Mouse (Mus musculus) CH12.LX (cell line): ENCODE measurements around the gene Tmprss6. TPM values are rescaled to one million over a fixed set of nuclear protein-coding genes. Genes with fewer than 3 reads are reported as not detected.

Experiments used
- DNase-seq: peaks from one replicate; pipeline ENCODE4 v3.0.0-alpha.2; 2013; ENCODE audit errors: extremely low read depth
- H3K27ac ChIP-seq: 2 replicates; pipeline ENCODE4 v1.5.1; 2012; ENCODE audit warnings: low read depth, mild to moderate bottlenecking, control low read depth, moderate library complexity; ENCODE audit not compliant: insufficient read depth
- H3K27me3 ChIP-seq: replicated peaks from 2 replicates; pipeline ENCODE3; 2012; ENCODE audit warnings: inconsistent platforms
- H3K36me3 ChIP-seq, 2 experiments: replicated peaks in 1 of 2; 2 replicates each; pipeline versions ENCODE3 to v1.6.1; 2012; ENCODE audit warnings: inconsistent platforms in 1 of 2, low read length in 1 of 2, mild to moderate bottlenecking in 1 of 2, mixed read lengths in 1 of 2, moderate library complexity in 1 of 2; ENCODE audit not compliant: control insufficient read depth in 1 of 2, insufficient read depth in 1 of 2
- H3K4me1 ChIP-seq, 2 experiments: 2 replicates each; pipeline ENCODE4 v1.6.1; 2012; ENCODE audit warnings: inconsistent platforms in 1 of 2, moderate library complexity in 1 of 2; ENCODE audit not compliant: insufficient read depth in 2 of 2, control insufficient read depth in 1 of 2
- H3K4me2 ChIP-seq: 2 replicates; pipeline ENCODE4 v1.6.1; 2012; ENCODE audit warnings: low read depth, mild to moderate bottlenecking, control low read depth; ENCODE audit not compliant: poor library complexity, insufficient read depth, severe bottlenecking
- H3K4me3 ChIP-seq, 3 experiments: fragments of 150-350 bp in 1 of 3; sonication (generic) in 1 of 3; replicated peaks in 1 of 3; 2 replicates each; pipeline versions ENCODE3 to v1.5.1; 2011 to 2012; ENCODE audit warnings: low read depth in 2 of 3, low read length in 2 of 3, mild to moderate bottlenecking in 2 of 3, moderate library complexity in 2 of 3, control low read depth in 1 of 3, improper control_type of control experiment in 1 of 3, inconsistent platforms in 1 of 3, mixed read lengths in 1 of 3; ENCODE audit not compliant: poor library complexity in 1 of 3
- H3K79me2 ChIP-seq: replicated peaks from 2 replicates; pipeline ENCODE4 v1.6.1; 2012; ENCODE audit warnings: mild to moderate bottlenecking, moderate library complexity; ENCODE audit not compliant: control insufficient read depth, poor library complexity, insufficient read depth, severe bottlenecking; ENCODE audit errors: extremely low read depth
- H3K9ac ChIP-seq: 2 replicates; pipeline ENCODE4 v1.6.1; 2012; ENCODE audit warnings: low read depth, mild to moderate bottlenecking, control low read depth, moderate library complexity; ENCODE audit not compliant: insufficient read depth
- H3K9me3 ChIP-seq: replicated peaks from 2 replicates; pipeline ENCODE3; 2012; ENCODE audit warnings: low read length, inconsistent platforms, mixed read lengths
- CHD1 ChIP-seq: IDR thresholded peaks from 2 replicates; pipeline ENCODE4 v1.6.1; 2012; ENCODE audit warnings: low read depth, low read length, improper control_type of control experiment, inconsistent platforms
- CHD2 ChIP-seq: IDR thresholded peaks from 2 replicates; pipeline ENCODE4 v1.6.1; 2011; ENCODE audit warnings: low read length, improper control_type of control experiment
- ELF1 ChIP-seq: IDR thresholded peaks from 2 replicates; pipeline ENCODE4 v1.6.1; 2014; ENCODE audit warnings: low read depth, mild to moderate bottlenecking, inconsistent platforms, low read length, improper control_type of control experiment
- EP300 ChIP-seq: IDR thresholded peaks from 2 replicates; pipeline ENCODE4 v1.6.1; 2011; ENCODE audit warnings: low read length, improper control_type of control experiment
- ETS1 ChIP-seq: conservative IDR thresholded peaks from 2 replicates; pipeline ENCODE4 v1.6.1; 2012; ENCODE audit warnings: low read depth, mild to moderate bottlenecking, inconsistent platforms, low read length, improper control_type of control experiment, moderate library complexity
- GABPA ChIP-seq: IDR thresholded peaks from 2 replicates; pipeline ENCODE4 v1.6.1; 2012; ENCODE audit warnings: low read depth, low read length, improper control_type of control experiment, inconsistent platforms; ENCODE audit not compliant: insufficient replicate concordance
- HCFC1 ChIP-seq: IDR thresholded peaks from 2 replicates; pipeline ENCODE4 v1.6.1; 2012; ENCODE audit warnings: low read depth, mild to moderate bottlenecking, inconsistent platforms, low read length, improper control_type of control experiment
- IRF4 ChIP-seq: IDR thresholded peaks from 2 replicates; pipeline ENCODE4 v1.6.1; 2014; ENCODE audit warnings: low read depth, mild to moderate bottlenecking, inconsistent platforms, low read length, improper control_type of control experiment
- JUND ChIP-seq: conservative IDR thresholded peaks from 2 replicates; pipeline ENCODE4 v1.6.1; 2011; ENCODE audit warnings: low read depth, low read length, improper control_type of control experiment
- KAT2A ChIP-seq: IDR thresholded peaks from 2 replicates; pipeline ENCODE4 v1.6.1; 2012; ENCODE audit warnings: low read length, improper control_type of control experiment, inconsistent platforms; ENCODE audit not compliant: insufficient replicate concordance
- MAX ChIP-seq: IDR thresholded peaks from 2 replicates; pipeline ENCODE4 v1.6.1; 2011; ENCODE audit warnings: low read length, improper control_type of control experiment
- MAZ ChIP-seq: IDR thresholded peaks from 2 replicates; pipeline ENCODE4 v1.6.1; 2012; ENCODE audit warnings: low read depth, mild to moderate bottlenecking, inconsistent platforms, low read length, improper control_type of control experiment, moderate library complexity
- MXI1 ChIP-seq: IDR thresholded peaks from 2 replicates; pipeline ENCODE4 v1.6.1; 2011; ENCODE audit warnings: mild to moderate bottlenecking, low read depth, low read length, improper control_type of control experiment
- NELFE ChIP-seq: IDR thresholded peaks from 2 replicates; pipeline ENCODE4 v1.6.1; 2011; ENCODE audit warnings: low read depth, low read length, improper control_type of control experiment
- NRF1 ChIP-seq: IDR thresholded peaks from 2 replicates; pipeline ENCODE4 v1.6.1; 2014; ENCODE audit warnings: low read depth, mild to moderate bottlenecking, inconsistent platforms, low read length, improper control_type of control experiment, moderate library complexity
- PAX5 ChIP-seq: IDR thresholded peaks from 2 replicates; pipeline ENCODE4 v1.6.1; 2012; ENCODE audit warnings: low read length, inconsistent platforms, mixed read lengths
- POLR2A ChIP-seq: IDR thresholded peaks from 2 replicates; pipeline ENCODE4 v1.6.1; 2011; ENCODE audit warnings: low read depth, mild to moderate bottlenecking, improper control_type of control experiment, low read length
- POLR2AphosphoS2 ChIP-seq: IDR thresholded peaks from 2 replicates; pipeline ENCODE4 v1.6.1; 2011; ENCODE audit warnings: low read depth, low read length, improper control_type of control experiment
- RAD21 ChIP-seq: IDR thresholded peaks from 2 replicates; pipeline ENCODE4 v1.6.1; 2011; ENCODE audit warnings: low read depth, mild to moderate bottlenecking, low read length, improper control_type of control experiment, moderate library complexity
- SIN3A ChIP-seq: IDR thresholded peaks from 2 replicates; pipeline ENCODE4 v1.6.1; 2012; ENCODE audit warnings: low read length, improper control_type of control experiment, inconsistent platforms
- SMC3 ChIP-seq: IDR thresholded peaks from 2 replicates; pipeline ENCODE4 v1.6.1; 2011; ENCODE audit warnings: low read depth, low read length, improper control_type of control experiment
- USF1 ChIP-seq: IDR thresholded peaks from 2 replicates; pipeline ENCODE4 v1.6.1; 2014; ENCODE audit warnings: low read depth, mild to moderate bottlenecking, inconsistent platforms, low read length, improper control_type of control experiment
- USF2 ChIP-seq: conservative IDR thresholded peaks from 2 replicates; pipeline ENCODE4 v1.6.1; 2011; ENCODE audit warnings: low read depth, low read length, improper control_type of control experiment
- ZMIZ1 ChIP-seq: IDR thresholded peaks from 2 replicates; pipeline ENCODE4 v1.6.1; 2012; ENCODE audit warnings: low read depth, mild to moderate bottlenecking, inconsistent platforms, low read length, improper control_type of control experiment
- ZNF384 ChIP-seq: IDR thresholded peaks from 2 replicates; pipeline ENCODE4 v1.6.1; 2012; ENCODE audit warnings: low read depth, low read length, improper control_type of control experiment, inconsistent platforms
- dilution Hi-C: fragments of 300-500 bp; cut with MboI; formaldehyde crosslinking; loops from 2 replicates; pipeline ENCODE4 v1.14.3; 2020; ENCODE audit warnings: low sequenced_read_pairs; ENCODE audit not compliant: extremely low pct_unique_long_range_greater_than_20kb, extremely low pct_ligation_motif_present
- in situ Hi-C: fragments of 300-500 bp; cut with MboI; formaldehyde crosslinking; loops from 3 replicates; pipeline ENCODE4 v1.14.3; 2019; ENCODE audit warnings: low sequenced_read_pairs, low pct_ligation_motif_present, low pct_unique_long_range_greater_than_20kb, mixed read lengths
- polyA plus RNA-seq: library from polyadenylated mRNA; unstranded; fragments of >175 nt; gene quantifications from 2 replicates; pipeline ENCODE4 v1.2.1, GENCODE M21; 2012; ENCODE audit warnings: low read depth; ENCODE audit not compliant: insufficient read length
- total RNA-seq, 2 experiments: library from RNA; depleted of rRNA; stranded (reverse); fragments of 300-350 nt in 1 of 2; fragments of >200 nt in 1 of 2; gene quantifications; 2 replicates each; pipeline ENCODE4 v1.2.3; 2012 to 2014

The Tmprss6 gene
- total and polyA plus RNA-seq, 3 experiments = 0.24 to 0.54 (median 0.34) TPM

DNA sequence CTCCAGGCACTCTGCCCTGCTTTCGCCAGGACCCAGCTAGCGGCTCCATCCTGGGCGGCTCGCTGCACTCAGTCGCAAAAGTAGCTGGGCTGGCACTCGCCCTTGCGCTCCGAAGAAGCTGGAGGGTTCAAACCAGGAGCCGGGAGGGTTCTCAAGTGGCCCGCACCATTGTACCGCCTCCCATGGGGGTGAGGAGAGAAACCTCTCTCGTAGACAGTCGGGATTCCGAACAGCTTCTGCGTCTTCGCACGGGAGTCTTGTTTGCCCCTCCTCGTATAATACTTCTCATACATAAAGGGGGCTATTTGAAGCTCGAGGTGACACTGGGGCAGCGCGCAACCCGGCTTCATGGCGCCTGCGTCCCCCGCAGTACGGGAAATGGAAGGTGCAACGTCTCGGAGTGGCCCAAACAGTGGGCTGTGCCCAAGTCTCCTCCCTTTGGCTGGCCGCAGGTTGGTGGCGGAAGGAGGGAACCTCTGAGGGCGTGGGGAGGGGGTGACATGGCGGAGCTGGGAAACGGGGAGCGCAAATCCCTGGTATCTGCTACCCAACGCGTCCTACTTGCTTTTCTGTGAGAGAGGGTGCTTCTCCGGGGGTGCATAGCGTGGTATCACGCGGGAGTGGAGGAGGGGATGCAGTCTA lies 62.0 kb downstream of the Tmprss6 start, which contains the start of gene Mpst:
Mpst (plus strand) TSS at position 124 of the 642 bp plus-strand sequence.
- in situ Hi-C loops = no loop called here

DNA sequence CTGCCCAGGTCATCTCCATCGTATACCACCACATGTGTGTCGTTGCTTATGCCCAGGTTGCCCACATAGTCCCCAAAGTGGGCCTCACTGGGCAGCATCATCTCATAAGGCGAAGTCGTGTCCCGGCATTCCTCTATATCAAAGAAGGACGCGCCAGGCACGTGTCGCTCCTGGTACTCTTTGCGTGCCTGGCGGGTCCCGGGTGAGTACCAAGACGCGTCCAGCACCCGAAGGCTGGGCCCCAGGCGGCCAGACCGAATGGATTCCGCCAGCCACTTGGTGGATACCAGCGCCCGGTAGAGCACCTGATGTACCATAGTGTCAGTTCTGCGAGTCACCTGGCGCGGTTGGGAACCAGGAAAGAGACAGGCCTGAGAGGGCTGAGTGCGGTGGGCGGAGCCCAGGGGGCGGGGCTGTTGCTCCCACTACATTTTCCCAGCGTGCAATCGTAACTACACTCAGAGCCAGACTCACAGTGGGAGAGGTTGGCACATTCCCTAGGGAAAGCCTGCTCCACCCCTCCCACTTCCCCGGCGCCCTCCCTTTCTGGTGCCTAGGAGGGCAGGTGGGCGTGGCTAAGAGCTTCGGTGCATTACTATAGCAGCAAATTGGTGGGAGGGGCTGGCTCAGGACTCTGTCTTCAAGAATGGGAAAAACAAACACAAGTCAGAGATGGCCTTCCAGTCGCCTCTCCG lies 62.8 kb downstream of the Tmprss6 start, which contains the start of gene Tst:
Tst (minus strand) TSS at position 391 of the 695 bp plus-strand sequence.
- Histone ChIP-seq H3K4me3 (peak within 1 kb of the TSS; percentile 69 to 89 (median 75)), H3K4me2 (peak within 1 kb of the TSS; percentile 76), H3K4me1 (peaks cover 3 to 17% of the 10 kb centered on the region in 2 experiments), H3K9me3 (no peaks in the 10 kb centered on the region), H3K79me2 (no peaks in the 10 kb centered on the region), H3K36me3 (peaks cover 8 to 10% of the 10 kb centered on the region in 2 experiments), H3K9ac (peak within 1 kb of the TSS; percentile 57), H3K27me3 (peaks cover 22% of the 10 kb centered on the region), H3K27ac (peak within 1 kb of the TSS; percentile 22; the same call in 1 of the 2 replicates)
- TF ChIP-seq IRF4 (peak; percentile 22; the same call in 1 of the 2 replicates), RAD21 (no peak), MXI1 (peak; percentile 33; the same call in 1 of the 2 replicates)
- in situ Hi-C loops = no loop called here
- peak; percentile 70 for DNase-seq
- dilution Hi-C loops = no loop called here

More for the DNA sequence above, 62.0 kb downstream of the Tmprss6 start, which contains the start of gene Mpst:
- peak; percentile 82 for DNase-seq
- Histone ChIP-seq H3K79me2 (no peaks in the 10 kb centered on the region), H3K36me3 (peaks cover 12 to 17% of the 10 kb centered on the region in 2 experiments), H3K9ac (peak within 1 kb of the TSS; percentile 57), H3K27me3 (peaks cover 15% of the 10 kb centered on the region), H3K4me1 (peaks cover 3 to 17% of the 10 kb centered on the region in 2 experiments), H3K4me3 (peak within 1 kb of the TSS; percentile 69 to 89 (median 75)), H3K27ac (peak within 1 kb of the TSS; percentile 22; the same call in 1 of the 2 replicates), H3K9me3 (no peaks in the 10 kb centered on the region), H3K4me2 (peak within 1 kb of the TSS; percentile 76)
- dilution Hi-C loops = no loop called here
- no peak for TF ChIP-seq MAX
- no peak for TF ChIP-seq EP300
- TF ChIP-seq JUND = no peak
- no peak for TF ChIP-seq KAT2A
- peak; percentile 16; the same call in 1 of the 2 replicates for TF ChIP-seq ZMIZ1
- peak; percentile 61; the same call in 1 of the 2 replicates for TF ChIP-seq POLR2AphosphoS2
- no peak for TF ChIP-seq GABPA
- TF ChIP-seq USF2 = no peak
- peak; percentile 77 for TF ChIP-seq POLR2A
- TF ChIP-seq NRF1 = 0 out of 2 replicates have a peak, but pooled peaks have one; percentile 5
- no peak for TF ChIP-seq IRF4
- peak; percentile 100 for TF ChIP-seq CHD1
- no peak; the same call in 1 of the 2 replicates for TF ChIP-seq NELFE
- TF ChIP-seq ETS1 = no peak
- peak; percentile 68 for TF ChIP-seq ELF1
- TF ChIP-seq CHD2 = 0 out of 2 replicates have a peak, but pooled peaks have one; percentile 12
- no peak for TF ChIP-seq MAZ
- TF ChIP-seq ZNF384 = no peak
- TF ChIP-seq HCFC1 = peak; percentile 60; the same call in 1 of the 2 replicates
- TF ChIP-seq SMC3 = no peak
- no peak for TF ChIP-seq PAX5
- no peak for TF ChIP-seq RAD21
- TF ChIP-seq USF1 = no peak
- no peak; the same call in 1 of the 2 replicates for TF ChIP-seq SIN3A
- TF ChIP-seq, all 38 proteins: peak for 8
